Mouse (Mus musculus) heart, postnatal 14 days (tissue): ENCODE measurements around the gene Fry. TPM values are rescaled to one million over a fixed set of nuclear protein-coding genes. Genes with fewer than 3 reads are reported as not detected.
A peak's percentile ranks its signal among the peaks of the same experiment; 100 is the strongest.

ENCODE experiments used
- DNase-seq, 2 experiments: peaks; one replicate each; pipeline ENCODE4 v3.0.0; 2021 to 2022
- intact Hi-C: fragments of 180-260 bp; cut with DNase I; formaldehyde crosslinking; loops from one replicate; pipeline ENCODE4 v1.15.1; 2025
- total RNA-seq, 2 experiments: library from RNA; stranded (reverse); gene quantifications; 2 replicates each; pipeline ENCODE4 v1.2.3; 2021

The Fry gene
- total RNA-seq, 2 experiments from 2014 or later, result 150 to 174 TPM

DNA sequence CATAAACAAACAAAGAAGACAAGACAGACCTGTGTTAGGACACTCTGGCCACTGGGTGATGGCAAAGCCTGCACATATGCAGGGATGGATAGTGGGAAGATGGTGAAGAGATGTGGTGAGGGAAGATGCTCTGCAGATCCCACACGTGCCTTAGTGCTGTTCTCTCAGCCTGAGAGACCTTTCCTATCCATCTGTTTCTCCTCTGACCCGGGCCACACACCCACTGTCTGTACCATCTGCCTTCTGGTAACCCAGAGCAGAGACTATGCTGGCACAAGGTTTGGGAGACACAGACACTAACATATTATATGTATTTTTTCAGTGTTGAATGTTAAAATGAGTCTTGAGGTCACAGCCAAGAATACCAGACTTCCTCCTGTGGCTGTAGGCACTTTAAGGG lies 183.7 kb downstream of the Fry start:
- intact Hi-C loops, result no loop called here
- DNase-seq, result no peak

DNA sequence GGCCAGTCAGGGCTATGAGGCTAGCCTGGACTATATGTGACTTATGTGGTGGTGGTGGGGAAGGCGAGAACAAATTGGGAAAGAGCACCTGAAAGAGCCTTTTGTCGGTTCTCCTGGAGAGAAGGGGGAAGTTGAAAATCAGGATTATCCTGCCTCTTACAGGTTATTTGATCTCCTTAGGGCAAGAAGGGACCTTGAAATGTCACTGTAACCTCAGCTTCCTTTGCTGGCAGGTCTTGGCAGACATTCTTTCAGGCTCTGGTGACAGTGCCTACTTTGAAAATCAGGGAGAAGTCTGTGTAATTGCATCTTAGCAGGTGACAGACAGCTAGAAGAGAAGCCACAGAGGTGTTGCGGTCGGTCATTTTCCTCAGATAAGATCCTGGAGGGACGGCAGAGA lies 184.6 kb downstream of the Fry start:
- DNase-seq, result no peak
- intact Hi-C loops, result no loop called here

DNA sequence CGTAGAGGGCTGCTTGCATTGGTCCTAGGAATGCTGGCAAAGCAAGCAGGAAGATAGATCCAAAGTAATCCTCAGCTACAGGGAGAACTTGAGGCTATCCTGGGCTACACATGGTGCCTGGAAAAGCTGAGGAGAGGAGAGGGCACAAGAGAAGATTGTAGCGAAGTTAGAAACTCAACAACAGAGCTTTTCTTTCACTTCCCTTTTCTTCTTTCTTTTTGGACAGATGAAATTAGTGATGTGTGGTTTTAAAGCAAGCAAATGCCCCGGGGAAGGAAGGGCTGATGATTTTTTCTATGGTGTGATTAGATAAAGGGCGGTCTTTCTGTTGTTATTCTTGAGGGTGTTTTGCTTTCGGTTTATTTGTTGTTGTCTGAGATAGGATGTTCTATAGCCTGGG lies 188.1 kb downstream of the Fry start:
- no peak for DNase-seq
- intact Hi-C loops, result no loop called here

DNA sequence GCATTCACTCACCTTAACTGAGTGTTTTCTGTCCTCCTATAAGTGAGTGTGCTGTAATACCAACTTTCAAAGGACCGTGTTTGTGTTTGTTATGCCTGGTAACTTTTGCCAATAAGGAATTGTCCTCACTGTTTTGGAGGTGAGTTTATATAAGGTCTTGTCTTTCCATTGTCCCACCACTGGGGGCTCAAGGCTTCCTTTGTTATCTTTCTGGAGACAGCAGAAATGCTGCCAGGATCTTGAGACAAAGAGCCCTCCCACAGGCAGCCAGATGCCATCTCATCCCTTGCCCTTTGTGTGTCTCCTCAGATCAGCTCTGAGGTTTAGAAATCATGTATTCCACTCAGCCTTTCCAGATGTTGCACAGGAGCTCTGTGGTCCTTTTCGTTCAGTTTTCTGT lies 194.8 kb downstream of the Fry start:
- intact Hi-C loops, result no loop called here
- no peak for DNase-seq

DNA sequence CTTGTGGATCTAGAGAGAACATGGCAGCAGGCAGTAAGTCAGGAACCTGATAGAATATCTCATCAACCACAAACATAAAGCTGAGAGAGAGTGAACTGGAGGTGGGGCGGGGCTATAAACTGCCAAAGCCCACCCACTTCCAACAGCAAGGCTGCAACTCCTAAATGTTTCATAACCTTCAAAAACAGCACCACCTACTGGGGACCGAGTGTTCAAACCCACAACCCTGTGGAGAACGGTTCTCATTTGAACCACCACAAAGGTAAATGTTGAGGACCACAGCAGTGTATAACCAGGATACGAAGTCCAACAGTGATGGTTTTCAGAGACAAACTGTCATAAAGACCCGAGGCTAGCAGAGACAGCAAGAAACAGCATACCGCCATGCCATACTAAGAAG lies 196.1 kb downstream of the Fry start:
- no peak for DNase-seq
- intact Hi-C loops, result no loop called here

DNA sequence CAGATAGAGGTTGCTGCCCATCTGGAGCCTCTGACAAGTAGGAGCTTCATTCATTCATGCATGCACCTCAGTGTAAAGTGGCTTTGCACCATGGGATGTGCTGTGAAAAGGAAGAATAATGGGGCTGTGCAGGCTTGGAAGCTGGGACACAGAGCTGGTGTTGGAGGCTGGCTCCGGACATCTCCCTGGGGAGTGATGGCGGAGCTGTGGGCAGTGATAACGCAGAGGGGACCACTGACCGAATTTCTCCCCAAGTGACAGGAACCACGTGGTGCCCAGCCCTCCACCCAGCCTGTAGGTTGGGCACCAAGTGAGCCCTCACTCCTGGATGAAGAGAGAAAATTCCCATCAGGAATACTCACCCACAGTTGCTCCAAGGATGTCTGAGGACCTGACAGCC lies 207.0 kb downstream of the Fry start:
- DNase-seq, result no peak
- intact Hi-C loops, result no loop called here

DNA sequence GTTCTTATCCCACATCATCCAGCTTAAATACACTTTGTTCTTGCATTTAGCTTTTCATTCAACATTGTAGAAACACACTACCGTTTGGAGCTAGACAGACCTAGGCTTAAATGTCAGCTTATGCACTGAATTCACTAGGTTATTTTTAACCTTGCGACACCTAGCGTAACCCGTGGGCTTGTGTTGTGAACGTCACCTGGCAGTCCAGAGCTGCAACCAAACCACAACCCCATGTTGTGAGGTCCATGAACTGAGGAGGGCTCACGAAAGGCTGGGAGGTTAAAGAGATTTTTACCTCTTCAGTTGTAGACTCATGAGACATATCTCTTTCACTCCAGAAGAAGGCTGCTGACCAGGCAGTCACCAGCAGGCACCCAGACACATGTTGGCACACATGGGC lies 210.2 kb downstream of the Fry start:
- intact Hi-C loops, result no loop called here

DNA sequence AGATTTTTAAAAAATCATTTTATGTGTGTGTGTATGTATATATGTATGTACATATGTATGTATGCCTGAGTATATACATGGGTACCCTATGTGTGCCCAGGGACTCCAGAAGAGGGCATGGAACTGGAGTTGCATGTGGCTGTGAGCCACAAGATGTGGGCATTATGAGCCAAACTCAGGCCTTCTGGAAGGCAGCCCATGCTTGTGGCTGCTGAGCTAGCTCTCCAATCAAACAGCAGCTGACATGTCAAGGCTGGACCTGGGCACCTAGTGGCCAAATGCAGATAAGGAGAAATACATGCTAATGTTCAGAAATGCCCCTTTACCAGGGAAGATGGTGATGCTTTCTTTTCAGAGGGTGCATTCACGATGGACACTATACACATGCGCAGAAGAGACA lies 213.4 kb downstream of the Fry start:
- peak; percentile 30 to 61 for DNase-seq
- intact Hi-C loops, result no loop called here

More for the DNA sequence above, 210.2 kb downstream of the Fry start:
- DNase-seq, result no peak

DNA sequence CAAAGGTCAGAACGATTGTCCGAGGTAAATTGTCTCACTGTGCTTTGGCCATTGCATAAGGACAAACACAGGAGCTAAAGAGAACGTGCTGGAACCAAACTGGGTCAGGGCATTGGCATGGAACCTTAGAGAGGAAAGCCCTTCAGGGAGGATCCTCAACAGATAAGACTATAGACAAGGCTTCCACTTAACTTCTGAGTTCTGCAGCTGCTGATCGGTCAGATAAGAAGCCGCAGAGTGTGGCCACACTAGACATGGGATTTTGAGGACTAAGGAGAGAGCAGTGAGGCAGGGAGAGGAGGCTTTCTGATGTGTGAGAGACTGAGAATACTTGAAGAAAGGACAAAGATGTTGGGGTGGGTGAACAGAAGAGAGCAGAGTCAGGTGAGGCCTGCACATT lies 214.4 kb downstream of the Fry start:
- intact Hi-C loops, result no loop called here
- no peak for DNase-seq

DNA sequence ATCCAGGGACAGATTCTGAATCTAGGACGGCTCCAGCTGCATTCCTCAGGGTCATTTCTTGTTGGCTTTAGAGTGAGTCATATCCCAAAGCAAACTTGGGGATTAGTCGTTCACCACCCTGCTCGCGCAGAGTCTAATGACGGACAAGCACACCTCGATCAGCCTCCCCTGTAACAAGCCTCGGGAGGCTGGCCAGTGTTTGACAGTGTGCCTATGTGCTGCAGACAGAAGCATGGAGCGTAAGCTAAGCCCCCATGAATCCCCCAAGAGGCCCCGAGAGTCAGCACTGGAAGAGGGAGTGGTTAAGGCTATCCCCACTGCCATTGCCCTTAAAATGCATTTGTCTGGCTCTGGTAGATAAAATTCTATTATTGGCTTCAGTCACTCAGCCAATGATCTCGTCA lies 214.9 kb downstream of the Fry start:
- DNase-seq, result peak in 1 of 2 experiments; percentile 27

DNA sequence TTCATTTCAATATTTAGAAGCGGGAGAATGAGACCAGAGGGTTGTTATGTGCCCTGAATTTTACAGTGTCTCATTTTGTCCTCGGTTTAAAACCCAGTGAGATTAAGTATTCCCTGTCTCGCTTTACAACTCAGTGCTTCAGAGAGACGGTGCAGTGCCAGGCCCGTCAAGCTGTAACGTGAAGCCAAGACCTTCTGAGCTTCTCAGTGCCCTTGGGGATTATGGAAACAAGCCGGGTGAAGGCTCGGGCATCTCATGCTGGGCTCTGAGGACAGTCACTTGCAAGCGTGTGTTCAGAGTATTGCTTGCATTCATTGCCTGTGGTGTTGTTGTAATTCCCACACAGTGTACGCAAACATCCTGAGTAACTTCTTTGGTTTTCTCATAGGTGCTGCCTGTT lies 218.0 kb downstream of the Fry start:
- intact Hi-C loops, result loop anchor here (5.0 kb wide), 1 partner anchor 39 kb away; no protein-coding TSS in a partner anchor
- peak; percentile 11 to 34 for DNase-seq

More for the DNA sequence above, 214.9 kb downstream of the Fry start:
- intact Hi-C loops, result no loop called here

DNA sequence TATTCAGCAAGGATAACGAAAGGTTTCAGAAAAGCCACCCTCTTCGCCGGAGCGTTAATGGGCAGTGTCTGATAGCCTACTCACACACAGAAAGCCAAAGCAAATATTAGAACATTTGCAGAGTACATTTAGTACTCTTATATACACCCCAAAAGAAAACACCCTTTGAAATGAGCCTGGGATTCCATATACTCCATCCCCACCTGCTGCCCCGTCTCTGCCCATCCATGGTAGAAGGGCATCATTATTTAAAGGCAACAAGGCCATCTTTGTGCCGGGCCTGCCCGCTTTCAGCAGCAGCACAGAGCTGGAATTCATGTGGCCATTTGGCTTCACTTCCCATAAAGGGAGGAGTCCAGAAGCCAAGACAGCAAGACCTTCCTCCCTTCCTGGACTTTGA lies 219.3 kb downstream of the Fry start:
- DNase-seq, result no peak
- intact Hi-C loops, result loop anchor here (5.0 kb wide), 1 partner anchor 40 kb away; no protein-coding TSS in a partner anchor

DNA sequence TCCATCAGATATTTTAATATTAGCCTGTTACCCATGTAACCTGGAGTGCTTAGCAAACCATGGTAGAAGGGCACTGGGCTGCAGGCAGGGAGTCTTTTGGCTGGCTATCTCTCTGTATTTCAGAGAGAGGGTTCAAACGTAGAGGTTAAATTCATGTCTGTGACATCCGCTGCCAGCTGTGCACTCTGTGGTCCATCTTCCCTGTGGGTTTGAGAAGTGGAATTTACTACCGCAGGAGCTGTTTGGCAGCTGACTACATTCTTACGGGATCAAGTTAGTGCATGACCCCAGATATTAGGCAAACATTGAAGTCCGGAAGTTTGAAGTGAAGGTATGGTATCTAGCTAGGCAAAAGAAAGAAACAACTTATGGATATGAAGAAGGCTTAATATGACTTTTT lies 222.5 kb downstream of the Fry start:
- intact Hi-C loops, result no loop called here
- DNase-seq, result no peak

DNA sequence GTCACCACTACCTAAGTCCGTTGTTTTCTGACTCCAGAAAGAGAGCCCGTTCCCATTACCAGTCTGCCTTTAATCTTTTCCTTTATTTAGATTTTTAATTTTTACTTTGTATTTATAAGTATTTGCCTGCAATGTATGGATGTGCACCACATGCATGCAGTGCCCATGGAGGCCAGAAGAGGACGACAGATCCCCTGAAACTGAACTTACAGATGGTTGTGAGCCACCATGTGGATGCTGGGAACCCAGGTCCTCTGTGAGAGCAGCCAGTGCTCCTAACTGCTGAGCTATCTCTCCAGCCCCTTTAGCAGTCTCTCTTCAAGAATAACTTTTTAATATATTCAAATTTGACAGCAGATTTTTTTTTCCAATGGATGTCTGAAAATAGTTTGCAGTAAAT lies 223.7 kb downstream of the Fry start:
- intact Hi-C loops, result no loop called here
- no peak for DNase-seq

DNA sequence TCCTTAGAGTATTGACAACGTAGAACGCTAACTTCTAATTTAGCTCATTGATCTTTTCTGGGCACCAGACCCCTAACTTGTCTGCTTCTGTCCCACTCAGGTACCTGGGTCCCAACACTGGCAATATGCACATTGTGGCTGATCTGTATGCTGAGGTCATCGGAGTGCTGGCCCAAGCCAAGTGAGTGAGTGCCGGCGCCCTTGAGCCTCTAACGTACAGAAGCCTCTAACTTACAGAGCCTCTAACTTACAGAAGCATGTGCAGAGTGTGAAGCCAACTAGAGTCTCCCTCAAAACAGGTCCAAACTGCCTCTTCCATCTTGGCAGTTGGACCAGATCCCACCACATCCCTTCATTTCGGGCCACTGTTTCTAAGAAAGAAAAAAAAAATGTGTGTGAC lies 227.5 kb downstream of the Fry start:
- intact Hi-C loops, result no loop called here

DNA sequence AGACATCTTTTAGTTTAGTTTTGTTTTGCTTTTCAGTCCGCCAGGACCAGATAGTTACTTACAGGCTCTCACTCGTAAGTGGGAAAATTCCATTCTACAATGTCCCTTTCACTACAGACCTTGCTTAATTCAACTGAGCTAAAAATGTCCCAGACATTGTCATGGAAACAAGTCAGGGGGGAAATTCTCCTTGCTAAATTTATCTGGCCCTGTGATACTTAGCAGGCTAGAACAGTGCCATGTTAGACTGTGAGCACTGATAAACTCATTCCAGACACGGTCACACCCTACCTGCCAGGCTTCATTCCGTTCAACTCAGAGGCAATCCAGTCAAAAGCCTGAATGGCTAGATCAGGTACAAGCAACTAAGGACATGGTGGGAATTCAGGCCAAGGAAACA lies 227.9 kb downstream of the Fry start:
- intact Hi-C loops, result no loop called here
- no peak for DNase-seq

More for the DNA sequence above, 227.5 kb downstream of the Fry start:
- no peak for DNase-seq

DNA sequence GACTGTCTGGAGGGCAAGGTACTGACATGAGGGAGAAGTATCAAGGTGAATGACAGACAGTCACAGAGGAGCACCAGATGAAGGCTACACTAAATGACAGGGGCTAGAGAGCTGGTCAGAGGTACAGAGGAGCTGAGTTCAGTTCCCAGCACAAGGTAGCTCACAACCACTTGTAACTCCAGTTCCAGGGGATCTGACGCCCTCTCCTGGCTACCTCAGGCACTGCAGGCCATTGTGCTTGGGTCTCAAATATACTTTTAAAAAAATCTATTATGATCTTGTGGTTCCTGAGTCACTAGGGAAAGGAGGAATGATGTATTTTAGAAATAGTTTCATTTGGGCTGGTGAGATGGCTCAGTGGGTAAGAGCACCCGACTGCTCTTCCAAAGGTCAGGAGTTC lies 229.4 kb downstream of the Fry start:
- intact Hi-C loops, result no loop called here
- no peak for DNase-seq

DNA sequence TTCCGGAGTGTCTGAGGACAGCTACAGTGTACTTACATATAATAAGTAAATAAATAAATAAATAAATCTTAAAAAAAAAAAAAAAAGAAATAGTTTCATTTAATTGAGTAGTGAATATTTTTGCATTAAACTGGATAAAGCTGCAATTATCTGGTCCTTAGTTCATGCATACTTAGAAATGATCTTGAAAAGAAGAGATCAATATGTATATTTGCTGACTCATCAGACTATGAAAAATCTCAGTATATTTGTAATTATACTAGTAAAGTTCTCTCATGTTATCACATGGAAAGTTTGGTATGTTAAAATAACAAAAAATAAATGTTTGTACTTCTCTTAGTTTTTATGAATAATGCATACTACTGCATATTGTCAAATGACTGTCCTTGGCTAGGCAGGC lies 229.9 kb downstream of the Fry start:
- intact Hi-C loops, result no loop called here
- DNase-seq, result no peak

DNA sequence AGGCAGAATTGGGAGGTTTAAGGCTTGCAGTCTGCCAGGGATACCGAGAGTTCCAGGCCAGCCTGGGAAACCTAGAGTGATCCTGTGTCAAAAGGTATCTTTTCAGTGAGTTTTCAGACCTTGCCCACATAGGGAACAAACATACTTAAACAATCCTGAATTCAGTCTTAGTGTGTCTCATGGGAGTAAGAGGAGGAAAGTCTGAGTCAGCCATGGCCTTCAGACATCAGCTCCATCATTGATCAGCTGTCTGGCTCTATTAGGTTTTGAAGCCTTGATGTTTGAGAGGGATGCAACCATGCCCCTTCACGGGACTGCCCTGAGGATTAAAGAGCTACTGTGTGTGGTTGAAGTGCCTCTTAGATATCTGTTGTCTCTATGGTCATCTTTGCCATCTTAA lies 232.7 kb downstream of the Fry start:
- intact Hi-C loops, result no loop called here
- DNase-seq, result no peak

DNA sequence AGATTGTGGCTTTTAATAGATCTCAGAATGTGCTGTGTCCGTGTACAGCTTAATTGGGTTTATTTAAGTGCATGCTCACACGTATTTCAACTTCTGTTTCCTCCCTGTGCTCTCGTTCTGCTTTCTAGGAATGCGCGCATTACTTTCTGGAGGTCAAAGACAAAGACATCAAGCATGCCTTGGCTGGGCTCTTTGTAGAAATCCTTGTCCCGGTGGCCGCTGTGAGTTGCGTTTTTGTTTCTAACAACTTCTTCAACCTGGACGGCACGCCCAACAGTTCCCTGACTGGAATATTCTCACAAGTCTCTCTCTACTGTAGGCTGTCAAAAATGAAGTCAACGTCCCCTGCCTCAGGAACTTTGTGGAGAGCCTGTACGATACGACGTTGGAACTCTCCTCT lies 240.2 kb downstream of the Fry start:
- intact Hi-C loops, result no loop called here
- DNase-seq, result no peak

DNA sequence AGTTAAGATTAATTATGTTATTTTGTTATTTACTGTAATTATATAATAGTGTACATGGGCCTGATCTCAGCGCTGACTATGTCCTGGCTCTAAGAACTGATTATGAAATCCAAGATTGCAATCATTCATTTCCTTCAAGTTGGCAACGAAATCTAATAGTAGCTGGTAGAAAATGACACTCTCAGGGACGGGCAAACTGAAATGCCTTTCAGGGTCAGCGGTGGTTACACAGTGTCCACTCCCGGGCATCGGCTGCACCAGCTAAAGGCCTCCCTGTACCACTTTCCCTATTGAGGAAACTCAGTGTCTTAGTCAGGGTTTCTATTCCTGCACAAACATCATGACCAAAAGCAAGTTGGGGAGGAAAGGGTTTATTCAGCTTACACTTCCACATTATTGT lies 243.8 kb downstream of the Fry start:
- intact Hi-C loops, result no loop called here

DNA sequence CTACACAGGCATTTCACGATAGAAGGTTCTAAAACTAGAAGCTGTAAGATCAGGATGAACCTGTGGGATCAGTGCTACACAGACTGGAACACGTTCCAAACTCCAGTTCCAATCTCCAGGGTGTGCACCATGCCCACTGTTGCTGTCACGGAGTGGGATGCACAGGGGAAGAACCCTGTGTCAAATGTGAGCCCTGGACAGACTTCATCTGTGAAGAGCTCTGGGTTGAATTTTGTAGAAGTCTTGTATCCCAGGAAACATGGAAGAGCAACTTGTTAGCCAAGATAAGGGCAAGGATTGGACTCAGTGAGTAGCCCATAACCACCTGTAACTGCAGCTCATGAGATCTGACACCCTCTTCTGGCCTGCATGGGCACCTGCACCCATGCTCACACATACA lies 246.2 kb downstream of the Fry start:
- intact Hi-C loops, result no loop called here
- no peak for DNase-seq

More for the DNA sequence above, 243.8 kb downstream of the Fry start:
- DNase-seq, result no peak

DNA sequence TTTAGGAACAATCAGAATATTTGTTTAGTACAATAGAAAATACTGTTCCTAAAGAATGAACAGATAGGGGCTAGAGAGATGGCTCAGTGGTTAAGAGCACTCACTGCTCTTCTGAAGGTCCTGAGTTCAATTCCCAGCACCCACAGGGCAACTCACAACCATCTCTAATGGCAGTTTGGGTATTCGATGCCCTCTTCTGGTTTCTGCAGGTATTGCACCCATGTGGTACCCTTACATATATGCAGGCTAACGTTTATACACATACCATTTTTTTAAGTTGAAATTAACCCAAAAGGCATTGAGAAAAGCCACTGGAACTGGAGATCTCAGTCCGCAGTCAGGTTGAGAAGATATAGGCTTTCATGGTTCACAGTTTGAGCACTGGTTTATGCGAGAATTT lies 248.6 kb downstream of the Fry start:
- intact Hi-C loops, result no loop called here
- DNase-seq, result no peak

DNA sequence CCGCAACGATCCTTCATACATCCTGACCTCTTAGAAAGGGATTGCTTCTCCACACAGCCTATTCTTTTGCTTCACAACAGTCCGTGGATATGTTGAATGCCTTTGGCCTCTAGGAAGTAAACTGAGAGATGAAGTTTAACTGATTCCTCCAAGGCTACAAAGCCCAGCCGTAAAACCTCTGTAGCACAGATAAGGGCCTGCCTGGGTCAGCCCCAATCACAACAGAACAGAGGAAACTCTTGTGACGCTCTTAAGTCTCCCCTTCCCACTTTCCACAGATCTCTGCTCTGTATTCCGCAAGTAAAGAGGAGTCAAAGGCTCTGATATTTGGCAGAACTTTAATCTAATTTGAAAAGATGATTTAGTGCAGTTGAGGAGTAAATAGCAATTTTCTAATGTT lies 251.8 kb downstream of the Fry start:
- intact Hi-C loops, result no loop called here
- no peak for DNase-seq
